Mouse (Mus musculus) adipocyte (in vitro differentiated cells): ENCODE data around the gene Dthd1.
A peak's percentile ranks its signal among the peaks of the same experiment; 100 is the strongest.

Source experiments
- DNase-seq: peaks from one replicate; pipeline ENCODE4 v3.0.0-alpha.2; 2016; ENCODE audit warnings: low spot score

Dthd1 gene

DNA sequence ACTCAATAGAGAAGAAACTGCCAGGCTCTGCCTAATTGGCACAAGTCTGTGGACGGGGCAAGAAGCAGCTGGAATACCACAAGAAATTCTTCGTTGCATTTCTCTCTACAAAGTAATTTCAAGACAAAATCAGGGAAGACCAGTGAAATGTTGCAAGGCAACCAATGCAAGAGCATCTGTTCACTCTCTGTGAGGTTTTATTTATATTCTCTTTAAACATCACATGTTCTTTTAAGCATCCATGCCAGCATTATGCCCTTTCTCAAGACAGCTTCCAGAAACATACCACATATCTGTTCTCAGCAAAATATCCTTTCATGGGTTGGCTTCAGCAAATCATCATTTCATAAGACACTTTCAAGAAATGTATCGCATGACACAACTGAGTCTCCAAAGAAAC lies 50.7 kb downstream of the Dthd1 start:
- no peak for DNase-seq

DNA sequence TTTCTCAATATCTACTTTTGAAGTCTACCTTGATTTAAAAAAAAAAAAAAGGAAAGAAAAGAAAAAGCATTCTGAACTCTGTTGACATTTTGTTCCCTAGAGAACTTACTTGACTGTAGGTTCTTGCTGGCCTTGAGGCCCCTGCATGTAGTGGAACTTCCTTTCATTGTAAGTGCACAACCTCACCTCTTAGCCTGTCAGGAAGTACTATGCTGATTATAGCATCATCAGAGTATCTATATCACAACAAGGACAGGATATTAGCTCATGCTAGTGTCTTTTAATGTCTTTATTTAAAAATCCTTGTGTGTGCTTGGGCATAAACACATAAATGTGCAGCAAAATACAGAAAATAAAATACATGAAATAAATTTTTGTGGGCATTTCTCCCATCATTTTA lies 53.4 kb downstream of the Dthd1 start:
- no peak for DNase-seq

DNA sequence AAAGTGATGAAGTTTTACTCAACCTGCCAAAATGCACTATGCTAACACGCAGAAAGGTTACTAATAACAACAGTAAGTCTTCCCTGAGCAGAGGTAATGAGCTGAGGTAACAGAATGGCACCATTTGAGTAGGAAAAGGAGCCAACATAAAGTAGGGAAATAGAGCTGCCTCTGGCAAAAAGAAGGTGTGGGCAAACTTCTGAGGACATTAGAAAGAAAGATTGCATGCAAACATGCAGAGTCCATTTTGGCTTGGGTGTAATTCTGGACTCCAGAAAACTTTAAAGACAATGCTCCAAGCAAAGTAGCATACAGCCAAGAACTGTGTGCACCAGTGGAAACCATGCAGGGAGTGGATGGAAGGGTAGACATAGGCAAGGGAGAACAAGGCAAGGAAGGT lies 65.9 kb downstream of the Dthd1 start:
- no peak for DNase-seq

DNA sequence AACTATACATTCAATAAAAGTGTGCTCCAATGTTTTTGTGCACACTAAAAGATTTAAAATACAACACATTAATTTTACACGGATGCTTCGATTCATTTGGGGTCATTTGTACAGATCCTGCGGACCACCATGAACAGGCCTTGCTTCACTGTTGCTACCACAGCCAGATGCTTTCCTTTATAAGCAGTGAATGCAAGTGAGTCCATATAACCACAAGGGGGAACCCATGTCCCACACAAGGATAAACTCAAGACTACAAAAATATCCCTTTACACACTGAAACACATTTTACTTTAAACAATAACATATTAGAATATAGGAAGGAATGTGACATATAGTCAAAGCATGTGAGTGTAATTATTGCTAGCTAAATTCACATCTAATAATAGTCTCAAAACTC lies 81.7 kb downstream of the Dthd1 start:
- DNase-seq: peak; percentile 21

DNA sequence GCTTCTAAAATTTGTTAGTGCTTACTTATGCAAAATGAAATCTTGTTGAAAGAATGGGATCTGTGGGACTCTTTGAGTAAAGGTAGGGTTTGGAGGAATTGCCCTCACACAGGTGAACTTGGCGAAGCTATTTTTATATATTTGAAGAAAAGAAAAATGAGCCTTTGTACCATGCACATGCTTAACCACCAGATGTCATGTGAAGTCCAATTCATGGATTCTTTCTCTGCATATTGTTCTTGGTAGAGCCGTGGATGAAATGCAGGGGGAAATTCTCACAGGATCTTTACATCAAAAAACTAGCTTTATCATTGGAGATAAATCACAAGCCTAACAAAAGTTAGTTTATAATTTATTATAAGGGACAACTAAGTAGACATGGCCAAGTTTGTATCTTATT lies 93.3 kb downstream of the Dthd1 start:
- no peak for DNase-seq

DNA sequence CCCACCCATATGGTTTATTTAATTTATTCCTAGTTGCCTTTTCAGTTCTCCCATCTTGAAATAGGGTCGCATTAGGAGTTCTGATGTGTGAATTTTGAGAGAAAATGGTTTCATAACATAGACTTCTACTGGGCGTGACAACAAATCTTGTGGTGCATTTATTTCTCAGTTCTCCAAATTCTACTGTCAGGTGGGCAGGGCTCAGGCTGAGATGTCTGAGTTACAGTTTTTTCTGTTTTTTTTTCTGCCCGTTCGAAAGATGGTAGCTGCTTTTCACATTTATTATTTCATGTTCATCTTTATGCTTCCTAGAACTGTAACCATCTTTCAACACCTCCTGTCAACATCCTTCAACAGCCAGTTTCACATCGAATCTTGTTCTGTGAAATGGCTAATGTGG lies 95.5 kb downstream of the Dthd1 start:
- DNase-seq: no peak

DNA sequence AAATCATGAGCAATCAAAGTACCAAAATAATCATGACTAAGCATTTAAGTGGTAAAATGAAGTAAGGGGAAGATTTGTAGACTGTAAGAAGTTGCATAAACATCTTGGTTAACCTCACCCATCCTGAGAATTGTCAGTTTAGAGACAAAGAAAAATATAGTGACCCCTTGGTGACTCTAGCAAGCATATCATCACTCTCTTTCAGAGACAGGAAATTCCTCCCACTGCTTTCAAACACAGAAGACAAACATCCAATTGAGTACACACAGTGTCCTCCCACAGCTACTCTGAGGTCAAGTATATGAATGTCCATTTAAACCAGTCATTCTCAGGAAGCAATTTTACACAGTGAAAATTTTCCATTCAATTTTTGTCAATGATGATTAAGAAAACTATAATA lies 111.0 kb downstream of the Dthd1 start:
- DNase-seq: no peak
